Mouse (Mus musculus) G1E (cell line): ENCODE measurements around the gene Zcchc2.

Experiments used
- CTCF ChIP-seq: IDR thresholded peaks from 2 replicates; pipeline ENCODE4 v1.5.1; 2012; ENCODE audit warnings: low read depth, low read length, inconsistent platforms, mixed read lengths
- POLR2AphosphoS5 ChIP-seq: IDR thresholded peaks from 2 replicates; pipeline ENCODE4 v1.6.1; 2012; ENCODE audit warnings: low read depth, low read length, inconsistent platforms; ENCODE audit not compliant: insufficient replicate concordance

GRCm38 (mm10) chr1:105991931-105992837 is 2.0 kb downstream of the Zcchc2 start:
- TF ChIP-seq CTCF (no peak), POLR2AphosphoS5 (no peak)
